Mouse (Mus musculus) limb, embryonic 13.5 days (tissue): Measurements from ENCODE around the gene Adamtsl5. TPM values are rescaled to one million over a fixed set of nuclear protein-coding genes. Genes with fewer than 3 reads are reported as not detected.

Experiments used
- ATAC-seq: fragments of 200-750 bp; cut with Nextera tagmentation; 2 replicates; pipeline ENCODE4 v1.8.0; 2017; ENCODE audit warnings: low read depth, moderate number of reproducible peaks, moderate TSS enrichment; ENCODE audit not compliant: low FRiP score
- H3K27ac ChIP-seq: fragments of 300-500 bp; sonication (generic); 2 replicates; pipeline ENCODE4 v1.5.1; 2015; ENCODE audit warnings: inconsistent platforms, mild to moderate bottlenecking, moderate library complexity
- H3K27me3 ChIP-seq: fragments of 300-500 bp; sonication (generic); 2 replicates; pipeline ENCODE4 v1.6.1; 2015; ENCODE audit warnings: mild to moderate bottlenecking, inconsistent platforms
- H3K36me3 ChIP-seq: fragments of 300-500 bp; sonication (generic); 2 replicates; pipeline ENCODE4 v1.6.1; 2015; ENCODE audit warnings: inconsistent platforms, mild to moderate bottlenecking, moderate library complexity
- H3K4me1 ChIP-seq: fragments of 300-500 bp; sonication (generic); 2 replicates; pipeline ENCODE4 v1.6.1; 2015; ENCODE audit warnings: inconsistent platforms
- H3K4me2 ChIP-seq: fragments of 300-500 bp; sonication (generic); replicated peaks from 2 replicates; pipeline ENCODE4 v1.6.1; 2015; ENCODE audit warnings: inconsistent platforms, mild to moderate bottlenecking, moderate library complexity
- H3K4me3 ChIP-seq: fragments of 300-500 bp; sonication (generic); 2 replicates; pipeline ENCODE4 v1.5.1; 2015; ENCODE audit warnings: moderate library complexity, mild to moderate bottlenecking, inconsistent platforms
- H3K9ac ChIP-seq: fragments of 300-500 bp; sonication (generic); 2 replicates; pipeline ENCODE4 v1.6.1; 2015; ENCODE audit warnings: mild to moderate bottlenecking, inconsistent platforms
- H3K9me3 ChIP-seq: fragments of 300-500 bp; sonication (generic); 2 replicates; pipeline ENCODE4 v1.6.1; 2016; ENCODE audit warnings: inconsistent platforms
- WGBS: fragments of 180-500 bp; shearing (Covaris S2); methylation state at CpG from one replicate; pipeline ENCODE4 v1.1.7; 2015; 5-methylcytosine and 5-hydroxymethylcytosine counted together
- polyA plus RNA-seq: library from polyadenylated mRNA; unstranded; fragments of >200 nt; fragmentation: Nextera tagmentation; extraction: Ambion mirVana; gene quantifications from 2 replicates; pipeline ENCODE4 v1.2.1, GENCODE M21; 2015

Adamtsl5 gene
- polyA plus RNA-seq, 1 experiment from 2014 or later: 2.0 TPM

DNA sequence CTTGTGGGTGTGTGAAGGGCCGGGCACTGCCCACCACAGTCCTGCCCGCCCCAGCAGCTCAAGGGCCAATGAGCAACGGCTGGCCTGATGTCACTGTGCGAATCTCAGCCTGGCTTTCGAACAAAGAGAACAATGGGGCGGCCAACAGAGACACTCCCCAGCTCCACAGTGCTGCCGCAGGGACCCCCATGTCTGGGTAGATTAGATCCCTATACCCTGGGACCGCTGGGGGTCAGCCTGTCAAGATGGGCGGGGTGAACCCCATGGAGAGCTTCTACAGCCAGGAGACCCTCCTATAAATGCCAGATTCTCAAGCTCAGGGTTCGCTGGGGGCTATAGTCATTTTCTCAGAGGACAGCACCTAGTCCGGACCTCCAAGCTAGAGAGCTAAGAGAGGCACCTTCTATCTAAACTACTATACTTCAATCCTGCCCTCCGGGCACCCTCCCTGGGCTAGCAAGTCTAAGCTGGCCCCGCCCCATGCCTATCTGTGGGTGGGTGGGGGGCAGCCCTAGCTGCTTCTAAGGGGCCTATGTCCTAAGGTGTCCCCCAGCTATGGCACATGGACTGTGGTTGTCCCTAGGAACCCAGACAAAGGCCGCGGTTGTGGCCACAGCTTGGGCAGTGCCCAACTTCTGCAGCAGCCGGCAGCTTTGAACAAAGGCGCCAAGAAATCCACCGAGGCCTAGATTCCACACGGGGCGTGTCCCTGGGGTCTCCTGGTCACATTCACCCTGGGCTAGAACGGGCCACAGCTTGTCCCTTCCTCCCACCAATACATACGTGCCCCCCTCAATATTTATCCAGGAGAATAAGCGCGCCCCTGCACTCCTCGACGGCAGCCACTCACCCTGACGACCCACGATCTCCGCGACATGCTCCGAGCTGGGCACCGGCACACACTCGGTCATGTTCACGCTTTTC is 37.9 kb upstream of the Adamtsl5 start:
- H3K4me3 ChIP-seq: peak overlapping the region; percentile 97
- peak; percentile 39 for ATAC-seq
- no peaks in the 10 kb centered on the region for H3K27me3 ChIP-seq
- H3K27ac ChIP-seq: peak overlapping the region; percentile 80
- under 1% methylated on average over 34 of the region's 34 CpGs for WGBS
- peaks cover 52% of the 10 kb centered on the region for H3K36me3 ChIP-seq
- peak overlapping the region; percentile 95 for H3K4me2 ChIP-seq
- peaks cover 45% of the 10 kb centered on the region for H3K4me1 ChIP-seq
- H3K9me3 ChIP-seq: no peaks in the 10 kb centered on the region
- peak overlapping the region; percentile 99 for H3K9ac ChIP-seq

GRCm38 (mm10) chr10:80385310-80385709 is 37.1 kb upstream of the Adamtsl5 start:
- Histone ChIP-seq H3K9me3 (no peaks in the 10 kb centered on the region), H3K9ac (peak overlapping the region; percentile 99), H3K27me3 (no peaks in the 10 kb centered on the region), H3K27ac (peak overlapping the region; percentile 80), H3K4me2 (peak overlapping the region; percentile 95), H3K4me3 (peak overlapping the region; percentile 97), H3K4me1 (peaks cover 46% of the 10 kb centered on the region), H3K36me3 (peaks cover 51% of the 10 kb centered on the region)
- WGBS: 15% methylated on average over 7 of the region's 7 CpGs
- no peak for ATAC-seq

DNA sequence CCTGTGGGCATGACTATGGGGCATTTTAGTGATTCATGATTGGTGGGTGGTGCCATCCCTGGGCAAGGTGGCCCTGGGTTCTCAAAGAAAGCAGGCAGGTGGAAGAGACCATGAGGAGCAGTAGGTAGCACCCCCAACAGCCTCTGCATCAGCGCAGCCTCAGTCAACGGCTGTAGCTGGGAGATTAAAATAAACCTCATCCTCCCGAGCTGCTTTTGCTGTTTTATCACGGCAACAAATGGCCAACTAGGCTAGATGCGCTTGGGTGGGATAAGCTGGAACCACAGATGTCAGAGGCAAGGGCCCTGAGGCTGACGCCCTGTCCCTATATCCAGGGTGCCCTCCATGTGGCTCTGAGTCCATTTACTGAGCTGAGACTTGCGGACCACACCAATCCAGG is 36.5 kb upstream of the Adamtsl5 start:
- Histone ChIP-seq H3K27ac (no peak overlapping the region; the same call in 1 of the 2 replicates), H3K27me3 (no peaks in the 10 kb centered on the region), H3K4me1 (peaks cover 46% of the 10 kb centered on the region), H3K4me2 (peak overlapping the region; percentile 95), H3K36me3 (peaks cover 51% of the 10 kb centered on the region), H3K9me3 (no peaks in the 10 kb centered on the region), H3K9ac (peak overlapping the region; percentile 99), H3K4me3 (peak overlapping the region; percentile 97)
- no peak for ATAC-seq
- 71% methylated on average over 7 of the region's 7 CpGs for WGBS

DNA sequence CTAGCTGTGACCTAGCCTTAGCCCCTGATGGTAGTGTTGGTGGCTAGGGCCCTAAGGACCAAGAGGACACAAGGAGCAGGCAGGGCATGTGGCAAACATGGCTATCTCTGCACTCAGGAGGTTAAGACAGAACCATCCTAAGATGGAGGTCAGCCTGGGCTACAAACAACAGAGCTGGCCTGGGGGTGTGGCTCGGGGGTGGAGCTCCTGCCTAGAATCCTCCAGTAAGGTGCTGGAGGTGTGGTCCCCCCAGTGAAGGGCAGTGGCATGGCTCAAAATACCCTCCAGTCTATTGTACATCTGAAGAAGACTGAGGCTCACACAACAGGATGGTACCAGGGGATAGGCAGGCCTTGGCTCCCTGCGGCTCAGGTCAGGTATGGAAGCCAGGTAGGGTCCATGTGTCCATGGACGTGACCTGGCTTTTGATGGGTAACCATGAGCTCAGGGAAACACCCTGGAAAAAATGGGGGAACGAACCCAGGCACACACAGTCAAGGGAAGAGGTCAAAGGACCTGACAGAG is 36.0 kb upstream of the Adamtsl5 start:
- Histone ChIP-seq H3K4me2 (peak overlapping the region; percentile 95), H3K27ac (no peak overlapping the region), H3K4me1 (peaks cover 46% of the 10 kb centered on the region), H3K27me3 (no peaks in the 10 kb centered on the region), H3K36me3 (peaks cover 56% of the 10 kb centered on the region), H3K4me3 (peak overlapping the region; percentile 97), H3K9me3 (no peaks in the 10 kb centered on the region), H3K9ac (peak overlapping the region; percentile 99)
- no peak for ATAC-seq
- 88% methylated on average over 4 of the region's 4 CpGs for WGBS

DNA sequence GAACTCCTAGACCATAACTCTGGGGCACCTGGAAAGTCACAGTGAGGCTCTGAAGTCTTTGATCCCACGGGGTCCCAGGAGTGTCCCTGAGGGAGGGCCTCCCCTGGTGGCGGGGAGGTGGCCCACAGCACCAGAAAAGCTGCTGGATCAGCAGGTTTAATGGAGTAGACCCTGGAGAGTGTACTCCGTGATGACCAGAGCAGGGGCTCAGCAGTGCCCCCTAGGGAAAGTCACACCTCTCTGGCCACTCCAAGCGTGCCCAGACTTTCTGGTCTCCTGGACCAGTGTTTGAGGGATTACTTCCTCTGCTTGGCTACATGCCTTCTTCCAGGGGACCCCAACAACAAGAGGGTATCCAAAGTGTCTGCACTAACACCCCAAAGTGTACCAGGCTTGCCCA is 35.2 kb upstream of the Adamtsl5 start:
- Histone ChIP-seq H3K4me1 (peaks cover 40% of the 10 kb centered on the region), H3K9me3 (no peaks in the 10 kb centered on the region), H3K36me3 (peaks cover 56% of the 10 kb centered on the region), H3K9ac (0 out of 2 replicates have a peak overlapping the region, but pooled peaks have one; percentile 5), H3K4me2 (peak overlapping the region; percentile 95; the same call in 1 of the 2 replicates), H3K27ac (no peak overlapping the region), H3K27me3 (no peaks in the 10 kb centered on the region), H3K4me3 (peak overlapping the region; percentile 12; the same call in 1 of the 2 replicates)
- WGBS: 60% methylated on average over 4 of the region's 4 CpGs
- ATAC-seq: no peak

- Histone ChIP-seq H3K9ac (no peak overlapping the region), H3K4me3 (0 out of 2 replicates have a peak overlapping the region, but pooled peaks have one; percentile 12), H3K4me1 (peaks cover 34% of the 10 kb centered on the region), H3K4me2 (peak overlapping the region; percentile 95; the same call in 1 of the 2 replicates), H3K27ac (no peak overlapping the region), H3K9me3 (no peaks in the 10 kb centered on the region), H3K27me3 (no peaks in the 10 kb centered on the region), H3K36me3 (peaks cover 56% of the 10 kb centered on the region)
- WGBS: 78% methylated on average over 7 of the region's 7 CpGs
- ATAC-seq: no peak
Observed at GRCm38 (mm10) chr10:80382641-80383365, 34.6 kb upstream of the Adamtsl5 start.

- WGBS: 49% methylated on average over 10 of the region's 10 CpGs
Observed at GRCm38 (mm10) chr10:80377716-80378115, 29.5 kb upstream of the Adamtsl5 start.

DNA sequence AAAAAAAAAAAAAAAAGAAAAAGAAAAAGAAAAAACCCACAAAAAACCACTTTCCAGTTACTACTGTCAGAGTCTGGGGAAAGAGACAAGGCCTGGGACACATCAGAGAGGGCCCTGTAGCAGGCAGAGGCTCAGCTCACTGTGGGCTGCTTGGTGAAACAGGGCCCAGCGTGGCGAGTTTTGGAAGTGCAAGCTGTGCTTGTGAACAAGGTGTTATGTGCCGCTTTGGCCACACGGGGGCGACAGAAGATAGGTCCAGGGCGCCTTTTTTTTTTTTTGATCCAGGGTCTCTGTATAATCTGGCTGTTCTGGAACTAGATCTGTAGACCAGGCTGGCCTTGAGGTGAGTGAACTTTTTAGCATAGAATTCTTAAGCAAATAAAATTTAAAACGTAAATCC is 27.9 kb upstream of the Adamtsl5 start:
- ATAC-seq: no peak
- peaks cover 9% of the 10 kb centered on the region; the same call in 1 of the 2 replicates for H3K4me1 ChIP-seq
- no peaks in the 10 kb centered on the region for H3K9me3 ChIP-seq
- no peak overlapping the region for H3K9ac ChIP-seq
- H3K4me2 ChIP-seq: no peak overlapping the region
- no peaks in the 10 kb centered on the region for H3K27me3 ChIP-seq
- 2% methylated on average over 7 of the region's 7 CpGs for WGBS
- H3K27ac ChIP-seq: no peak overlapping the region
- no peak overlapping the region for H3K4me3 ChIP-seq
- peaks cover 16% of the 10 kb centered on the region for H3K36me3 ChIP-seq

More at GRCm38 (mm10) chr10:80377716-80378115, 29.5 kb upstream of the Adamtsl5 start:
- ATAC-seq: no peak
- Histone ChIP-seq H3K4me3 (no peak overlapping the region), H3K4me2 (no peak overlapping the region), H3K9me3 (no peaks in the 10 kb centered on the region), H3K27me3 (no peaks in the 10 kb centered on the region), H3K4me1 (0 out of 2 replicates have a peak, but pooled peaks cover 5% of the 10 kb centered on the region), H3K36me3 (peaks cover 32% of the 10 kb centered on the region), H3K27ac (no peak overlapping the region), H3K9ac (no peak overlapping the region)

GRCm38 (mm10) chr10:80374063-80374462 is 25.9 kb upstream of the Adamtsl5 start:
- ATAC-seq: no peak
- 18% methylated on average over 6 of the region's 6 CpGs for WGBS
- H3K4me1 ChIP-seq: peaks cover 7% of the 10 kb centered on the region; the same call in 1 of the 2 replicates
- no peaks in the 10 kb centered on the region for H3K27me3 ChIP-seq
- no peak overlapping the region for H3K9ac ChIP-seq
- H3K9me3 ChIP-seq: no peaks in the 10 kb centered on the region
- no peak overlapping the region for H3K27ac ChIP-seq
- no peak overlapping the region for H3K4me2 ChIP-seq
- H3K4me3 ChIP-seq: no peak overlapping the region
- H3K36me3 ChIP-seq: no peaks in the 10 kb centered on the region

GRCm38 (mm10) chr10:80372706-80373105 is 24.5 kb upstream of the Adamtsl5 start:
- peaks cover 4% of the 10 kb centered on the region; the same call in 1 of the 2 replicates for H3K9me3 ChIP-seq
- H3K9ac ChIP-seq: no peak overlapping the region
- H3K27me3 ChIP-seq: no peaks in the 10 kb centered on the region
- H3K4me2 ChIP-seq: no peak overlapping the region
- no peak overlapping the region for H3K4me3 ChIP-seq
- no peak for ATAC-seq
- 81% methylated on average over 6 of the region's 6 CpGs for WGBS
- H3K27ac ChIP-seq: no peak overlapping the region
- peaks cover 7% of the 10 kb centered on the region; the same call in 1 of the 2 replicates for H3K4me1 ChIP-seq
- no peaks in the 10 kb centered on the region for H3K36me3 ChIP-seq

DNA sequence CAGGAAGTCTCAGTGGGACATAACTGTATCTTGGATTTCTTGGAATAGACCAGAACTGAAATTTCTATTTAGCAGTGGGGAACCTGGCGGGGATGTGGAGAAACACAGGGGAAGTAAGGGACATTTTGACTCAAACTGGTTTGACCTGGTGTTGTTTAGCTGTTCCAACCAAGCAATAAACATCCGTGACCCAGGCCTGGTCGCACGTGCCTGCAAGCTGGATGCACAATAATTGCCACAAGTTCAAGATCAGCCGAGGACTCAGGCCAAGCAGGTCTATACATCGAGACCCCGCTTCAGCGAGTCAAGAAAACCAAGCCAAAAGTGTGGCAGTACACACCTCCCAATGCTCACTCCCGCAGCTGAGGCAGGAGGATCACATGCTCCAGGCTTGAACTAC is 23.8 kb upstream of the Adamtsl5 start:
- Histone ChIP-seq H3K27ac (no peak overlapping the region; the same call in 1 of the 2 replicates), H3K4me2 (peak overlapping the region; percentile 53), H3K9ac (peak overlapping the region; percentile 50; the same call in 1 of the 2 replicates)

More for the DNA sequence above, 23.8 kb upstream of the Adamtsl5 start:
- Histone ChIP-seq H3K27me3 (no peaks in the 10 kb centered on the region), H3K36me3 (no peaks in the 10 kb centered on the region), H3K9me3 (peaks cover 4% of the 10 kb centered on the region; the same call in 1 of the 2 replicates), H3K4me3 (peak overlapping the region; percentile 40), H3K4me1 (peaks cover 7% of the 10 kb centered on the region; the same call in 1 of the 2 replicates)
- 49% methylated on average over 9 of the region's 9 CpGs for WGBS
- ATAC-seq: no peak
